Mouse (Mus musculus) hindbrain, embryonic 13.5 days (tissue): ENCODE data around the gene Tle3. TPM values are rescaled to one million over a fixed set of nuclear protein-coding genes. Genes with fewer than 3 reads are reported as not detected.

Experiments used
- ATAC-seq: fragments of 200-750 bp; cut with Nextera tagmentation; 2 replicates; pipeline ENCODE4 v1.8.0; 2017; ENCODE audit warnings: moderate TSS enrichment; ENCODE audit not compliant: low FRiP score
- H3K27ac ChIP-seq: fragments of 300-500 bp; sonication (generic); 2 replicates; pipeline ENCODE4 v1.5.1; 2015; ENCODE audit warnings: inconsistent platforms, mild to moderate bottlenecking, moderate library complexity
- H3K27me3 ChIP-seq: fragments of 300-500 bp; sonication (generic); 2 replicates; pipeline ENCODE4 v1.6.1; 2015; ENCODE audit warnings: mild to moderate bottlenecking, inconsistent platforms
- H3K36me3 ChIP-seq: fragments of 300-500 bp; sonication (generic); 2 replicates; pipeline ENCODE4 v1.6.1; 2015; ENCODE audit warnings: mild to moderate bottlenecking, inconsistent platforms
- H3K4me1 ChIP-seq: fragments of 300-500 bp; sonication (generic); replicated peaks from 2 replicates; pipeline ENCODE4 v1.6.1; 2015; ENCODE audit warnings: inconsistent platforms
- H3K4me2 ChIP-seq: fragments of 300-500 bp; sonication (generic); 2 replicates; pipeline ENCODE4 v1.6.1; 2015; ENCODE audit warnings: inconsistent platforms, mild to moderate bottlenecking, moderate library complexity
- H3K4me3 ChIP-seq: fragments of 300-500 bp; sonication (generic); 2 replicates; pipeline ENCODE4 v1.5.1; 2015; ENCODE audit warnings: mild to moderate bottlenecking, inconsistent platforms
- H3K9ac ChIP-seq: fragments of 300-500 bp; sonication (generic); 2 replicates; pipeline ENCODE4 v1.6.1; 2015; ENCODE audit warnings: mild to moderate bottlenecking, inconsistent platforms
- H3K9me3 ChIP-seq: fragments of 300-500 bp; sonication (generic); 2 replicates; pipeline ENCODE4 v1.6.1; 2016; ENCODE audit warnings: inconsistent platforms
- WGBS: fragments of 180-500 bp; shearing (Covaris S2); methylation state at CpG from one replicate; pipeline ENCODE4 v1.1.7; 2015; 5-methylcytosine and 5-hydroxymethylcytosine counted together
- polyA plus RNA-seq: library from polyadenylated mRNA; unstranded; fragments of >200 nt; fragmentation: Nextera tagmentation; extraction: Ambion mirVana; gene quantifications from 2 replicates; pipeline ENCODE4 v1.2.1, GENCODE M21; 2015

Gene Tle3
- polyA plus RNA-seq, 1 experiment from 2014 or later: 32.3 TPM

DNA sequence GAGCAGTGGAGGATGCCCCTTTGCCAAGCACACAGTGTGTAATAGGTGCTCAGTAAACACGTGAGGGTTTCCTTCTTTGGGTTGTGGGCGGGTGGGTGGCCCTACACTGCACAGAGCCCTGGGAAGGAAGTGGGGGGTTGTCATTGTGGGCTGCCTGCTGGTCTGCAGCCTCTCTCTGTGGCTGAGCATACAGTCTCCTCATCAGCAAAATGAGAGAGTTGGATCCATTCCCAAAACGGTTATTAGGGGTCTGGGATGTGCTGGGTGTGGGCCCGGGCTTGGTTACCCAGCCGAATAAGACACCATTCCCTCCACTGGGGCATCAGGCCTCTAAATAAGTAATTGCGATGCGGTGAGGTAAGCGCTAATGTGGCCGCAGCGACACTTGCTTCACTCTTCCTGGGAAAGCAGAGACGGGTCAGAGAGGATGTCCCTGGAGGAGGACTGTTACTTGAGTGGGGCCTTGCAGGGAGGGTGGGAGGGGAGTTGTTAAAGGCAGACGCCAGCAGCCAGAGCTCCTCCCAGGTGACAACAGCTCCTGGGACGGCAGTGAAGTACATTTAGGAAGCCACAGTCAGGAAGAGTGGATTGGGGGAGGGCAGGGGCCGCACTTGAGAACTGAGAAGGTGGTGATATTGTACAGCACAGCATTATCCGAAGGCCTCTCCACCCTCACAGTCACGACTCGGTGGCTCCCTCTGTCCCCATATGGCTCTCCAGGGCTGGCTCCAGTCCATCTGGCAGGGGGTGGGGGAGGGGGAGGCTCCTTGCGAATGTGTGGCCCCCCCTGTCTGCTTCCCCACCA is 8.3 kb downstream of the Tle3 start:
- Histone ChIP-seq H3K4me2 (peak overlapping the region; percentile 96), H3K27me3 (peaks cover 7% of the 10 kb centered on the region; the same call in 1 of the 2 replicates), H3K9me3 (no peaks in the 10 kb centered on the region), H3K4me3 (no peak overlapping the region), H3K4me1 (peaks cover 100% of the 10 kb centered on the region), H3K27ac (peak overlapping the region; percentile 60), H3K36me3 (peaks cover 29% of the 10 kb centered on the region), H3K9ac (peak overlapping the region; percentile 35)
- WGBS: 13% methylated on average over 18 of the region's 18 CpGs
- ATAC-seq: peak; percentile 30; the same call in 1 of the 2 replicates

GRCm38 (mm10) chr9:61381063-61381408 is 8.9 kb downstream of the Tle3 start:
- no peak for ATAC-seq
- 23% methylated on average over 2 of the region's 2 CpGs for WGBS
- H3K36me3 ChIP-seq: peaks cover 25% of the 10 kb centered on the region
- no peak overlapping the region for H3K4me3 ChIP-seq
- H3K9me3 ChIP-seq: no peaks in the 10 kb centered on the region
- peaks cover 7% of the 10 kb centered on the region; the same call in 1 of the 2 replicates for H3K27me3 ChIP-seq
- H3K9ac ChIP-seq: peak overlapping the region; percentile 35; the same call in 1 of the 2 replicates
- H3K4me1 ChIP-seq: peaks cover 100% of the 10 kb centered on the region
- H3K27ac ChIP-seq: peak overlapping the region; percentile 60
- H3K4me2 ChIP-seq: peak overlapping the region; percentile 96

DNA sequence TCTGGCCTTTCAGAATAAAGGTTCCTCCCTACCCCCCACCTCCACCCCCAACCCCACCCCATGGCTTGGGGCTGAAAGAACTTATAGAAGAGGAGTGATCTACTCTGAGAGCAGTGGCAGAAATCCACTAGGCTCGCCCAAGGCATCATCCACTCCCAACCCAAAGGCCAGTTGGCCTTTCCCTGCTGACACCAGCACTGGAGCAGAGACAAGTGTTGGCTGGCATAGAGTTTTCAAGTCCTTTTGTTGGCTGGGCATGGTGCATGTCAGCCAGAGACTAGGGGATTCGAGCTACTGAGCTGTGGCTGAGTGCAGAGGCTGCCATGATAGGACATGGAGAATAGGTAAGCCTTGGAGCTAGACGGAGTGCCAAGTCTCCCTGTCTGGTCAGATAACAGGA is 9.3 kb downstream of the Tle3 start:
- peak overlapping the region; percentile 48; the same call in 1 of the 2 replicates for H3K27ac ChIP-seq

GRCm38 (mm10) chr9:61382595-61383186 is 10.5 kb downstream of the Tle3 start:
- Histone ChIP-seq H3K4me1 (peaks cover 100% of the 10 kb centered on the region), H3K27me3 (peaks cover 7% of the 10 kb centered on the region; the same call in 1 of the 2 replicates), H3K9me3 (no peaks in the 10 kb centered on the region), H3K27ac (no peak overlapping the region), H3K4me2 (no peak overlapping the region), H3K9ac (peak overlapping the region; percentile 29; the same call in 1 of the 2 replicates), H3K4me3 (no peak overlapping the region), H3K36me3 (peaks cover 29% of the 10 kb centered on the region)
- no peak for ATAC-seq
- 74% methylated on average over 8 of the region's 8 CpGs for WGBS

More for the DNA sequence above, 9.3 kb downstream of the Tle3 start:
- Histone ChIP-seq H3K4me2 (0 out of 2 replicates have a peak overlapping the region, but pooled peaks have one; percentile 96), H3K9ac (no peak overlapping the region), H3K27me3 (peaks cover 7% of the 10 kb centered on the region; the same call in 1 of the 2 replicates), H3K4me1 (peaks cover 100% of the 10 kb centered on the region), H3K36me3 (peaks cover 23% of the 10 kb centered on the region), H3K9me3 (no peaks in the 10 kb centered on the region), H3K4me3 (no peak overlapping the region)
- ATAC-seq: no peak
- WGBS: 88% methylated on average over 3 of the region's 3 CpGs

GRCm38 (mm10) chr9:61384101-61384500 is 11.9 kb downstream of the Tle3 start:
- H3K27me3 ChIP-seq: peaks cover 7% of the 10 kb centered on the region; the same call in 1 of the 2 replicates
- H3K4me1 ChIP-seq: peaks cover 100% of the 10 kb centered on the region
- H3K4me2 ChIP-seq: no peak overlapping the region
- H3K27ac ChIP-seq: no peak overlapping the region
- WGBS: 32% methylated on average over 6 of the region's 6 CpGs
- no peak overlapping the region for H3K9ac ChIP-seq
- H3K9me3 ChIP-seq: no peaks in the 10 kb centered on the region
- H3K36me3 ChIP-seq: peaks cover 33% of the 10 kb centered on the region
- H3K4me3 ChIP-seq: no peak overlapping the region
- no peak for ATAC-seq

DNA sequence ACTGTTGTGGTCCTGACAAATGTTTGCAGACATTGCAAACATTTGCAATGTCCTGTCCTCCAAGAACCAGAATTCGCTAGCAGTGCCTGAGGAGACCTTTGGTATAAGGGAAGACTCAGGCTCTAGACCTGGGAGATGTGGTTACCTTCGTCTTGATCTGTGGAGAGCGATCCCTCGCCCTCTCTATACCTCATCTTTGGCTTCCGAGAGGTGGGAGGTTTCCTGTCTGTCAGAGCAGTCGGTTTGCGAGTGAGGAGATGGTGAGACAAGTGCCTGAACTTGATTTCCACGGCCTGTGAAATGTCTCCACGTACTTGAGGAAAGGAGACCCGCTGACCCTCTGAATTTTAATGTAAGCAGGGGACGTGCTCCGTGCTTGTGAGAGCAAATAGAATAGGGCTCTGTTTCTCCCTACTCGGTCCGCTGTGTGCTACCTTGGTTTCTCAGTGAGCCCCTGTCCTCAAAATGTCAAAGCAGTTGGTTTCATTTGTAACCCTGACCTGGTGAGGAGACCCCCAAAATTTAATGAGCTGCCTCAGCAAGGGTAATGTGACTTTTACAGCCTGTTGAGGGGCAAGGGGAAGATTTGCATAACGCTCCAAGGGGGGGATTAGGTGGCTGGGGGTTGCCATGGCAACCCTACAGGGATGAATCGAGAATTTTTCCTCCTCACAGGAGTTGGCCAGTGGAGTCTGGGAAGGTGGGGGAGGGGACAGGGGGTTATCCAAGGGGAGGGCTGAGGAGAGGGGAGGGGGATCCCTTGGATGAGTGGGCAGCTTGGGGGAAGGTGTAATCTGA is 12.7 kb downstream of the Tle3 start:
- H3K4me2 ChIP-seq: peak overlapping the region; percentile 36
- H3K27ac ChIP-seq: 0 out of 2 replicates have a peak overlapping the region, but pooled peaks have one; percentile 8
- 0 out of 2 replicates have a peak overlapping the region, but pooled peaks have one; percentile 8 for H3K9ac ChIP-seq
- 0 out of 2 replicates have a peak, but pooled peaks have one; percentile 22 for ATAC-seq
- no peak overlapping the region for H3K4me3 ChIP-seq
- peaks cover 7% of the 10 kb centered on the region; the same call in 1 of the 2 replicates for H3K27me3 ChIP-seq
- H3K36me3 ChIP-seq: peaks cover 36% of the 10 kb centered on the region
- no peaks in the 10 kb centered on the region for H3K9me3 ChIP-seq
- peaks cover 99% of the 10 kb centered on the region for H3K4me1 ChIP-seq
- 8% methylated on average over 16 of the region's 16 CpGs for WGBS

- ATAC-seq: no peak; the same call in 1 of the 2 replicates
- peaks cover 99% of the 10 kb centered on the region for H3K4me1 ChIP-seq
- no peaks in the 10 kb centered on the region for H3K9me3 ChIP-seq
- H3K4me3 ChIP-seq: no peak overlapping the region
- peaks cover 44% of the 10 kb centered on the region for H3K36me3 ChIP-seq
- peak overlapping the region; percentile 44; the same call in 1 of the 2 replicates for H3K27ac ChIP-seq
- 3% methylated on average over 8 of the region's 8 CpGs for whole genome bisulfite sequencing
- H3K27me3 ChIP-seq: peaks cover 10% of the 10 kb centered on the region; the same call in 1 of the 2 replicates
- H3K4me2 ChIP-seq: peak overlapping the region; percentile 36
- H3K9ac ChIP-seq: peak overlapping the region; percentile 46; the same call in 1 of the 2 replicates
These were observed 13.6 kb downstream of the Tle3 start for GRCm38 (mm10) chr9:61385753-61386152.

DNA sequence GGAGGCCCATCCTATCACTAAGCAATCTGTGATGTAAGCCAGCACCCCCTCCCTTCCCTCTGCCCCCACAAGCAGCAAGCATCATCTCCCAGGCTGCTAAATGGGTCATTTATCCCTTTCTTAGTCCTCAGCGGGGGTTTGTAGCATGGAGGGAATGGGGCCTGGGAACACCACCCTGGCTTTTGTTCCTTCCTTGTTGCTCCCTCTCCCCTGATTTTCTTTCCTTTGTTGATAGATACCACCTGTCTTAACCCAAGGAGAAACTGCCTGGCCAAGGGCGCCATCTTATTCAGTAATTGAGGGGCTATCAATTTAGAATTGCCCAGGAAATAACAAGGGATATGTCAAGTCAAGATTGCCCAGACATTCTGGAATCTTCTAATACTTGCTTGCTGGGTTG is 14.1 kb downstream of the Tle3 start:
- WGBS: 19% methylated on average over 2 of the region's 2 CpGs
- H3K27ac ChIP-seq: no peak overlapping the region
- no peaks in the 10 kb centered on the region for H3K9me3 ChIP-seq
- peaks cover 10% of the 10 kb centered on the region; the same call in 1 of the 2 replicates for H3K27me3 ChIP-seq
- H3K4me3 ChIP-seq: no peak overlapping the region
- no peak overlapping the region; the same call in 1 of the 2 replicates for H3K4me2 ChIP-seq
- peak overlapping the region; percentile 46; the same call in 1 of the 2 replicates for H3K9ac ChIP-seq
- peaks cover 99% of the 10 kb centered on the region for H3K4me1 ChIP-seq
- peaks cover 45% of the 10 kb centered on the region for H3K36me3 ChIP-seq
- ATAC-seq: no peak; the same call in 1 of the 2 replicates

DNA sequence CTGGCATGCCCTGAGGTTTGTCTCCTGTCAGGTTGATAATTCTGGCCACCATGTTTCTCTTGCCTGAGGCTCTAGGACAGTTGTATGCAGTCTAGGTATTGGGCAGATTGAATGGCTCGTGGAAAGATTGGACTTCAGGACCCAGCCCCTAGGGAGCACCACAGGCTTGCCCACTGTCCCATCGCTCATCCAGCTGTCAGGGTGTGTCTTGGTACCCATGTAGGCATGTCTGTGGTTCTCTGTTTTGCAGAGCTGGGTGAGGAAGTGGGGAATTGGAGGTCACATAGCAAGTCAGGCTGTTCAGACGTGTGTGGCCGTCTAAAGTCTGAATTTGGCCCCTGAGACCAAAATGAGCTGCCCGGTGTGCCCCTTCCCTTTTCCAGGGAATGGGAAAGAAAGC is 15.6 kb downstream of the Tle3 start:
- Histone ChIP-seq H3K4me2 (no peak overlapping the region), H3K9ac (no peak overlapping the region), H3K27me3 (peaks cover 4% of the 10 kb centered on the region; the same call in 1 of the 2 replicates), H3K4me1 (peaks cover 99% of the 10 kb centered on the region), H3K27ac (no peak overlapping the region), H3K36me3 (peaks cover 31% of the 10 kb centered on the region), H3K9me3 (no peaks in the 10 kb centered on the region), H3K4me3 (no peak overlapping the region)
- no peak for ATAC-seq
- WGBS: 66% methylated on average over 5 of the region's 5 CpGs

DNA sequence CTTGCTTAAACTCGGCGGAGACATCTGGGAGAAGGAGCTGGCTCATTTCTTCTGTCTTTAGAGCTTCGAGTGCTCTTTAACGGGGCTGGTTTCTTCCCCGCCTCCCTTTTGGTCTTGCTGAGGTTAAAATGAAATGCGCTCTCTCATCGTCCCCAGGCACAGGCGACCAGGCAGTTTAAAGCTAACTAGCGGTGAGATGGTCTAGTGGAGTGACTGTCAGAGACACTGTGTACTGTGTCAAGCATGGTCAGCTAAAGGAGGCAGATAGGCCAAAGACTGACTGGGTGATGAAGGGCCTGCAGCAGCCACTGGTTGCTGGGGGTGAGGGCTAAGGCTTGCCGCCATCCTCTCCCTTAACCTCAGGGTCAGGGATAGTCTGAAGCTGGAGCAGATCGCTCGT is 16.0 kb downstream of the Tle3 start:
- H3K4me2 ChIP-seq: no peak overlapping the region
- no peak for ATAC-seq
- no peak overlapping the region for H3K27ac ChIP-seq
- no peak overlapping the region for H3K4me3 ChIP-seq
- peaks cover 98% of the 10 kb centered on the region for H3K4me1 ChIP-seq
- WGBS: 51% methylated on average over 12 of the region's 12 CpGs
- H3K36me3 ChIP-seq: peaks cover 31% of the 10 kb centered on the region
- peaks cover 5% of the 10 kb centered on the region for H3K27me3 ChIP-seq
- no peak overlapping the region for H3K9ac ChIP-seq
- no peaks in the 10 kb centered on the region for H3K9me3 ChIP-seq

GRCm38 (mm10) chr9:61388689-61389403 is 16.7 kb downstream of the Tle3 start:
- 45% methylated on average over 14 of the region's 14 CpGs for whole genome bisulfite sequencing
- ATAC-seq: no peak
- no peak overlapping the region for H3K9ac ChIP-seq
- peaks cover 95% of the 10 kb centered on the region for H3K4me1 ChIP-seq
- H3K4me2 ChIP-seq: no peak overlapping the region
- no peak overlapping the region for H3K27ac ChIP-seq
- no peaks in the 10 kb centered on the region for H3K9me3 ChIP-seq
- H3K36me3 ChIP-seq: peaks cover 38% of the 10 kb centered on the region
- no peak overlapping the region for H3K4me3 ChIP-seq
- peaks cover 11% of the 10 kb centered on the region for H3K27me3 ChIP-seq
